Mouse (Mus musculus) liver, embryonic 11.5 days (tissue): ENCODE results near the gene Dnaaf5. TPM values are rescaled to one million over a fixed set of nuclear protein-coding genes. Genes with fewer than 3 reads are reported as not detected.

ENCODE experiments used
- ATAC-seq: fragments of 200-750 bp; cut with Nextera tagmentation; replicated peaks from 2 replicates; pipeline ENCODE4 v1.8.0; 2017; ENCODE audit warnings: moderate number of reproducible peaks, mild to moderate bottlenecking, moderate TSS enrichment, moderate library complexity; ENCODE audit not compliant: low FRiP score
- DNase-seq: peaks from one replicate; pipeline ENCODE4 v3.0.0-alpha.2; 2017; ENCODE audit warnings: low spot score
- H3K27ac ChIP-seq: fragments of 300-500 bp; sonication (generic); 2 replicates; pipeline ENCODE4 v1.5.1; 2014; ENCODE audit warnings: mild to moderate bottlenecking, low read depth, low read length, control low read depth
- H3K27me3 ChIP-seq: fragments of 300-500 bp; sonication (generic); replicated peaks from 2 replicates; pipeline ENCODE4 v1.6.1; 2014; ENCODE audit warnings: low read length, mixed read lengths; ENCODE audit not compliant: control insufficient read depth, insufficient read depth
- H3K36me3 ChIP-seq: fragments of 300-500 bp; sonication (generic); 2 replicates; pipeline ENCODE4 v1.6.1; 2014; ENCODE audit warnings: mild to moderate bottlenecking, low read length, moderate library complexity, mixed read lengths; ENCODE audit not compliant: control insufficient read depth, insufficient read depth
- H3K4me1 ChIP-seq: fragments of 300-500 bp; sonication (generic); replicated peaks from 2 replicates; pipeline ENCODE4 v1.6.1; 2014; ENCODE audit warnings: low read length, mixed read lengths; ENCODE audit not compliant: control insufficient read depth, insufficient read depth
- H3K4me2 ChIP-seq: fragments of 300-500 bp; sonication (generic); 2 replicates; pipeline ENCODE4 v1.6.1; 2014; ENCODE audit warnings: mild to moderate bottlenecking, control low read depth, moderate library complexity
- H3K4me3 ChIP-seq: fragments of 300-500 bp; sonication (generic); 2 replicates; pipeline ENCODE4 v1.5.1; 2014; ENCODE audit warnings: low read depth, low read length, control low read depth
- H3K9ac ChIP-seq: fragments of 300-500 bp; sonication (generic); 2 replicates; pipeline ENCODE4 v1.6.1; 2014; ENCODE audit warnings: low read depth, low read length, control low read depth
- H3K9me3 ChIP-seq: fragments of 300-500 bp; sonication (generic); 2 replicates; pipeline ENCODE4 v1.6.1; 2016; ENCODE audit warnings: low read length, inconsistent platforms, mixed read lengths; ENCODE audit not compliant: control insufficient read depth
- WGBS: fragments of 180-500 bp; shearing (Covaris S2); extraction: QIAGEN DNeasy Blood & Tissue Kit; methylation state at CpG from one replicate; pipeline ENCODE4 v1.1.7; 2014; 5-methylcytosine and 5-hydroxymethylcytosine counted together
- polyA plus RNA-seq: library from polyadenylated mRNA; unstranded; fragments of >200 nt; fragmentation: Nextera tagmentation; extraction: Ambion mirVana; gene quantifications from 2 replicates; pipeline ENCODE4 v1.2.1, GENCODE M21; 2014

Dnaaf5 gene
- polyA plus RNA-seq, 1 experiment from 2014 or later = 17.1 TPM

- WGBS = 58% methylated on average over 10 of the region's 10 CpGs
- Histone ChIP-seq H3K4me3 (no peak overlapping the region), H3K36me3 (peaks cover 23% of the 10 kb centered on the region), H3K27ac (no peak overlapping the region), H3K9me3 (no peaks in the 10 kb centered on the region), H3K9ac (no peak overlapping the region), H3K4me2 (no peak overlapping the region), H3K27me3 (no peaks in the 10 kb centered on the region), H3K4me1 (0 out of 2 replicates have a peak, but pooled peaks cover 4% of the 10 kb centered on the region)
- DNase-seq (no peak), ATAC-seq (no peak; the same call in 1 of the 2 replicates)
These were observed 24.1 kb downstream of the Dnaaf5 start for GRCm38 (mm10) chr5:139174141-139174540.

GRCm38 (mm10) chr5:139174556-139175547 lies 24.8 kb downstream of the Dnaaf5 start:
- H3K9ac ChIP-seq = no peak overlapping the region
- ATAC-seq = no peak
- H3K4me3 ChIP-seq = no peak overlapping the region
- no peak overlapping the region for H3K4me2 ChIP-seq
- whole genome bisulfite sequencing = 69% methylated on average over 10 of the region's 10 CpGs
- H3K27ac ChIP-seq = no peak overlapping the region
- peaks cover 26% of the 10 kb centered on the region for H3K36me3 ChIP-seq
- DNase-seq = no peak
- H3K27me3 ChIP-seq = no peaks in the 10 kb centered on the region
- H3K4me1 ChIP-seq = 0 out of 2 replicates have a peak, but pooled peaks cover 4% of the 10 kb centered on the region
- no peaks in the 10 kb centered on the region for H3K9me3 ChIP-seq

GRCm38 (mm10) chr5:139178895-139179631 lies 29.0 kb downstream of the Dnaaf5 start:
- DNase-seq (peak; percentile 69), ATAC-seq (peak; percentile 83)
- Histone ChIP-seq H3K9me3 (no peaks in the 10 kb centered on the region), H3K27ac (no peak overlapping the region), H3K4me2 (no peak overlapping the region), H3K36me3 (peaks cover 27% of the 10 kb centered on the region), H3K4me1 (0 out of 2 replicates have a peak, but pooled peaks cover 1% of the 10 kb centered on the region), H3K27me3 (no peaks in the 10 kb centered on the region), H3K9ac (no peak overlapping the region), H3K4me3 (no peak overlapping the region)
- WGBS = 33% methylated on average over 11 of the region's 11 CpGs

- no peak overlapping the region for H3K27ac ChIP-seq
- 80% methylated on average over 2 of the region's 2 CpGs for WGBS
- H3K36me3 ChIP-seq = peaks cover 33% of the 10 kb centered on the region
These were observed 33.1 kb downstream of the Dnaaf5 start for GRCm38 (mm10) chr5:139183131-139183530.

GRCm38 (mm10) chr5:139183601-139184000 lies 33.6 kb downstream of the Dnaaf5 start:
- 89% methylated on average over 9 of the region's 9 CpGs for WGBS
- Histone ChIP-seq H3K4me1 (no peaks in the 10 kb centered on the region), H3K27me3 (no peaks in the 10 kb centered on the region)

More at GRCm38 (mm10) chr5:139183131-139183530, 33.1 kb downstream of the Dnaaf5 start:
- no peak overlapping the region for H3K4me2 ChIP-seq
- DNase-seq (no peak), ATAC-seq (no peak)
- H3K27me3 ChIP-seq = no peaks in the 10 kb centered on the region
- no peak overlapping the region for H3K9ac ChIP-seq
- H3K4me3 ChIP-seq = no peak overlapping the region
- no peaks in the 10 kb centered on the region for H3K4me1 ChIP-seq
- H3K9me3 ChIP-seq = no peaks in the 10 kb centered on the region

GRCm38 (mm10) chr5:139184897-139185296 lies 34.9 kb downstream of the Dnaaf5 start:
- ATAC-seq = no peak
- Histone ChIP-seq H3K4me1 (no peaks in the 10 kb centered on the region), H3K4me3 (no peak overlapping the region), H3K9ac (no peak overlapping the region), H3K27ac (no peak overlapping the region), H3K36me3 (peaks cover 27% of the 10 kb centered on the region), H3K9me3 (no peaks in the 10 kb centered on the region), H3K4me2 (no peak overlapping the region), H3K27me3 (no peaks in the 10 kb centered on the region)
- no peak for DNase-seq
- 85% methylated on average over 4 of the region's 4 CpGs for WGBS

More at GRCm38 (mm10) chr5:139183601-139184000, 33.6 kb downstream of the Dnaaf5 start:
- H3K4me3 ChIP-seq = no peak overlapping the region
- ATAC-seq = no peak
- DNase-seq = no peak
- H3K9ac ChIP-seq = no peak overlapping the region
- H3K4me2 ChIP-seq = no peak overlapping the region
- no peak overlapping the region for H3K27ac ChIP-seq
- H3K36me3 ChIP-seq = peaks cover 30% of the 10 kb centered on the region
- H3K9me3 ChIP-seq = no peaks in the 10 kb centered on the region

- no peak overlapping the region for H3K4me3 ChIP-seq
- H3K4me1 ChIP-seq = no peaks in the 10 kb centered on the region
- H3K9me3 ChIP-seq = no peaks in the 10 kb centered on the region
- no peaks in the 10 kb centered on the region for H3K27me3 ChIP-seq
- no peak overlapping the region for H3K27ac ChIP-seq
- 92% methylated on average over 5 of the region's 5 CpGs for WGBS
- ATAC-seq (no peak), DNase-seq (no peak)
- no peak overlapping the region for H3K4me2 ChIP-seq
- H3K9ac ChIP-seq = no peak overlapping the region
- peaks cover 13% of the 10 kb centered on the region; the same call in 1 of the 2 replicates for H3K36me3 ChIP-seq
These were observed 39.7 kb downstream of the Dnaaf5 start for GRCm38 (mm10) chr5:139189726-139190125.

GRCm38 (mm10) chr5:139190958-139191357 lies 40.9 kb downstream of the Dnaaf5 start:
- Histone ChIP-seq H3K4me2 (no peak overlapping the region), H3K36me3 (peaks cover 8% of the 10 kb centered on the region; the same call in 1 of the 2 replicates)

More at GRCm38 (mm10) chr5:139190958-139191357, 40.9 kb downstream of the Dnaaf5 start:
- ATAC-seq = no peak
- Histone ChIP-seq H3K4me1 (no peaks in the 10 kb centered on the region), H3K4me3 (no peak overlapping the region), H3K27ac (no peak overlapping the region), H3K27me3 (no peaks in the 10 kb centered on the region), H3K9me3 (no peaks in the 10 kb centered on the region), H3K9ac (no peak overlapping the region)
- no peak for DNase-seq
- WGBS = 68% methylated on average over 5 of the region's 5 CpGs
